Mouse (Mus musculus) hindbrain, embryonic 16.5 days (tissue): ENCODE data around the gene Phf24. TPM values are rescaled to one million over a fixed set of nuclear protein-coding genes. Genes with fewer than 3 reads are reported as not detected.
A peak's percentile ranks its signal among the peaks of the same experiment; 100 is the strongest.

Source experiments
- ATAC-seq: fragments of 200-750 bp; cut with Nextera tagmentation; 2 replicates; pipeline ENCODE4 v1.8.0; 2017; ENCODE audit warnings: moderate TSS enrichment, moderate library complexity
- H3K27ac ChIP-seq: fragments of 300-500 bp; sonication (generic); 2 replicates; pipeline ENCODE4 v1.5.1; 2014; ENCODE audit warnings: low read depth, mild to moderate bottlenecking, control low read depth, low read length, moderate library complexity
- H3K27me3 ChIP-seq: fragments of 300-500 bp; sonication (generic); replicated peaks from 2 replicates; pipeline ENCODE4 v1.6.1; 2014; ENCODE audit warnings: low read length; ENCODE audit not compliant: control insufficient read depth, insufficient read depth
- H3K36me3 ChIP-seq: fragments of 300-500 bp; sonication (generic); 2 replicates; pipeline ENCODE4 v1.6.1; 2014; ENCODE audit warnings: mild to moderate bottlenecking, low read length, moderate library complexity, mixed read lengths; ENCODE audit not compliant: control insufficient read depth, insufficient read depth
- H3K4me1 ChIP-seq: fragments of 300-500 bp; sonication (generic); 2 replicates; pipeline ENCODE4 v1.6.1; 2014; ENCODE audit warnings: low read depth, low read length; ENCODE audit not compliant: control insufficient read depth, insufficient read depth
- H3K4me2 ChIP-seq: fragments of 300-500 bp; sonication (generic); 2 replicates; pipeline ENCODE4 v1.6.1; 2014; ENCODE audit warnings: mild to moderate bottlenecking, low read length, control low read depth, moderate library complexity
- H3K4me3 ChIP-seq: fragments of 300-500 bp; sonication (generic); 2 replicates; pipeline ENCODE4 v1.5.1; 2014; ENCODE audit warnings: mild to moderate bottlenecking, low read length, control low read depth, moderate library complexity
- H3K9ac ChIP-seq: fragments of 300-500 bp; sonication (generic); 2 replicates; pipeline ENCODE4 v1.6.1; 2014; ENCODE audit warnings: low read depth, mild to moderate bottlenecking, control low read depth, low read length, moderate library complexity
- H3K9me3 ChIP-seq: fragments of 300-500 bp; sonication (generic); 2 replicates; pipeline ENCODE4 v1.6.1; 2014; ENCODE audit warnings: mild to moderate bottlenecking, low read length, moderate library complexity; ENCODE audit not compliant: control insufficient read depth
- WGBS: fragments of 180-500 bp; shearing (Covaris S2); extraction: QIAGEN DNeasy Blood & Tissue Kit; methylation state at CpG from one replicate; pipeline ENCODE4 v1.1.7; 2014; 5-methylcytosine and 5-hydroxymethylcytosine counted together
- polyA plus RNA-seq: library from polyadenylated mRNA; unstranded; fragments of >200 nt; fragmentation: Nextera tagmentation; extraction: Ambion mirVana; gene quantifications from 2 replicates; pipeline ENCODE4 v1.2.1, GENCODE M21; 2015

Gene Phf24
- polyA plus RNA-seq, 1 experiment from 2014 or later: 44.5 TPM

- Histone ChIP-seq H3K4me3 (no peak overlapping the region), H3K4me1 (no peaks in the 10 kb centered on the region), H3K9me3 (no peaks in the 10 kb centered on the region), H3K4me2 (no peak overlapping the region), H3K9ac (no peak overlapping the region), H3K36me3 (no peaks in the 10 kb centered on the region), H3K27me3 (no peaks in the 10 kb centered on the region), H3K27ac (no peak overlapping the region)
- ATAC-seq: no peak
- 90% methylated on average over 5 of the region's 5 CpGs for WGBS
These were observed 13.7 kb upstream of the Phf24 start for GRCm38 (mm10) chr4:42902730-42903129.

GRCm38 (mm10) chr4:42903942-42904341 lies 12.5 kb upstream of the Phf24 start:
- H3K9me3 ChIP-seq: no peaks in the 10 kb centered on the region
- no peak overlapping the region for H3K27ac ChIP-seq
- H3K4me3 ChIP-seq: no peak overlapping the region
- WGBS: 63% methylated on average over 1 of the region's 1 CpGs
- no peaks in the 10 kb centered on the region for H3K27me3 ChIP-seq
- H3K4me1 ChIP-seq: no peaks in the 10 kb centered on the region
- no peak overlapping the region for H3K4me2 ChIP-seq
- H3K9ac ChIP-seq: no peak overlapping the region
- no peak for ATAC-seq
- no peaks in the 10 kb centered on the region for H3K36me3 ChIP-seq

- WGBS: 89% methylated on average over 3 of the region's 3 CpGs
- Histone ChIP-seq H3K9ac (no peak overlapping the region), H3K27ac (no peak overlapping the region), H3K36me3 (no peaks in the 10 kb centered on the region), H3K27me3 (no peaks in the 10 kb centered on the region), H3K4me1 (no peaks in the 10 kb centered on the region), H3K4me3 (no peak overlapping the region), H3K4me2 (no peak overlapping the region), H3K9me3 (no peaks in the 10 kb centered on the region)
- no peak for ATAC-seq
These were observed 11.9 kb upstream of the Phf24 start for GRCm38 (mm10) chr4:42904523-42904922.

- ATAC-seq: no peak
- Histone ChIP-seq H3K4me3 (no peak overlapping the region), H3K4me1 (no peaks in the 10 kb centered on the region), H3K36me3 (no peaks in the 10 kb centered on the region), H3K9me3 (no peaks in the 10 kb centered on the region), H3K4me2 (no peak overlapping the region), H3K9ac (no peak overlapping the region), H3K27ac (no peak overlapping the region), H3K27me3 (no peaks in the 10 kb centered on the region)
- 72% methylated on average over 6 of the region's 6 CpGs for WGBS
These were observed 11.5 kb upstream of the Phf24 start for GRCm38 (mm10) chr4:42904966-42905365.

- peaks cover 2% of the 10 kb centered on the region; the same call in 1 of the 2 replicates for H3K27me3 ChIP-seq
- no peak for ATAC-seq
- 61% methylated on average over 10 of the region's 10 CpGs for WGBS
- H3K9me3 ChIP-seq: no peaks in the 10 kb centered on the region
- H3K4me1 ChIP-seq: peaks cover 6% of the 10 kb centered on the region
- no peak overlapping the region for H3K4me2 ChIP-seq
- no peaks in the 10 kb centered on the region for H3K36me3 ChIP-seq
- no peak overlapping the region for H3K4me3 ChIP-seq
- H3K27ac ChIP-seq: no peak overlapping the region
- no peak overlapping the region for H3K9ac ChIP-seq
These were observed 3.1 kb upstream of the Phf24 start for GRCm38 (mm10) chr4:42913391-42913790.

- Histone ChIP-seq H3K4me2 (no peak overlapping the region), H3K4me1 (peaks cover 6% of the 10 kb centered on the region), H3K27me3 (peaks cover 2% of the 10 kb centered on the region; the same call in 1 of the 2 replicates), H3K36me3 (no peaks in the 10 kb centered on the region), H3K9ac (no peak overlapping the region), H3K27ac (no peak overlapping the region), H3K4me3 (no peak overlapping the region), H3K9me3 (no peaks in the 10 kb centered on the region)
- no peak for ATAC-seq
- WGBS: 85% methylated on average over 12 of the region's 12 CpGs
These were observed 1.1 kb upstream of the Phf24 start for GRCm38 (mm10) chr4:42915311-42915710.

GRCm38 (mm10) chr4:42915966-42916365 lies 494 bp upstream of the Phf24 start:
- Histone ChIP-seq H3K4me3 (no peak overlapping the region), H3K4me1 (peaks cover 6% of the 10 kb centered on the region), H3K27me3 (peaks cover 2% of the 10 kb centered on the region; the same call in 1 of the 2 replicates), H3K27ac (no peak overlapping the region), H3K9ac (no peak overlapping the region), H3K36me3 (no peaks in the 10 kb centered on the region), H3K9me3 (no peaks in the 10 kb centered on the region), H3K4me2 (no peak overlapping the region)
- ATAC-seq: no peak
- 74% methylated on average over 1 of the region's 1 CpGs for WGBS

- H3K4me2 ChIP-seq: peak overlapping the region; percentile 81
- no peaks in the 10 kb centered on the region for H3K36me3 ChIP-seq
- peaks cover 2% of the 10 kb centered on the region; the same call in 1 of the 2 replicates for H3K27me3 ChIP-seq
- under 1% methylated on average over 26 of the region's 26 CpGs for WGBS
- peak overlapping the region; percentile 95 for H3K9ac ChIP-seq
- H3K27ac ChIP-seq: peak overlapping the region; percentile 80
- H3K4me1 ChIP-seq: peaks cover 11% of the 10 kb centered on the region
- peak; percentile 34 for ATAC-seq
- H3K4me3 ChIP-seq: peak overlapping the region; percentile 74
- no peaks in the 10 kb centered on the region for H3K9me3 ChIP-seq
These were observed 928 bp downstream of the Phf24 start for GRCm38 (mm10) chr4:42917402-42917774.

GRCm38 (mm10) chr4:42920726-42921125 lies 4.3 kb downstream of the Phf24 start:
- ATAC-seq: no peak
- Histone ChIP-seq H3K4me3 (no peak overlapping the region), H3K9me3 (no peaks in the 10 kb centered on the region), H3K4me2 (no peak overlapping the region), H3K9ac (no peak overlapping the region), H3K27ac (no peak overlapping the region), H3K4me1 (peaks cover 11% of the 10 kb centered on the region), H3K36me3 (no peaks in the 10 kb centered on the region), H3K27me3 (0 out of 2 replicates have a peak, but pooled peaks cover under 1% of the 10 kb centered on the region)
- WGBS: 86% methylated on average over 9 of the region's 9 CpGs

- H3K27ac ChIP-seq: no peak overlapping the region
- H3K36me3 ChIP-seq: no peaks in the 10 kb centered on the region
- no peak overlapping the region for H3K9ac ChIP-seq
- ATAC-seq: no peak
- H3K4me2 ChIP-seq: no peak overlapping the region
- peaks cover 9% of the 10 kb centered on the region; the same call in 1 of the 2 replicates for H3K4me1 ChIP-seq
- no peaks in the 10 kb centered on the region for H3K9me3 ChIP-seq
- H3K27me3 ChIP-seq: no peaks in the 10 kb centered on the region
- 68% methylated on average over 2 of the region's 2 CpGs for WGBS
- no peak overlapping the region for H3K4me3 ChIP-seq
These were observed 5.1 kb downstream of the Phf24 start for GRCm38 (mm10) chr4:42921536-42921935.
